Mouse (Mus musculus) lung, postnatal 0 days (tissue): ENCODE results near the gene Cadm2.

Experiments used
- CTCF ChIP-seq: IDR thresholded peaks from 2 replicates; pipeline ENCODE4 v1.5.1; 2016; ENCODE audit warnings: antibody characterized with exemption, mild to moderate bottlenecking
- EP300 ChIP-seq: IDR thresholded peaks from 2 replicates; pipeline ENCODE4 v1.6.1; 2016; ENCODE audit warnings: antibody characterized with exemption, mild to moderate bottlenecking, control low read depth

DNA sequence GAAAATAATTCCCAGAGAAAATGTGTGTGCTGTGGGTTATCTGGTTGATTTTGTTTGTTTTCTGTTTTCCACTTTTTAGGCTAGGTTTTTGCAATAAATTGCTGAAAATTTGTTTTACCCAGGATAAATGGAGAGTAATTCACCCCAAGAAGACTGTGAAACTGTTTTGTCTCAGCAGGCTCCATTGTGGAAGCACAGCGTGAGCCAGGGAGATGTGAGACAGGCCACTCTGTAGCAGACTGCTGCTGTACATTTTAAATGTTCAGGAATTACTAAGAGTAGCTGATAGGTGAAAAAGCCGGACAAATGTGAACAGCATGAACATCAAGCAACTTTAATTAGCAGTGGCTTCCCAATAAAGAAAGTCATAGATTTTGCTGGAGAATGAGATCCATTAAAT lies 541.4 kb downstream of the Cadm2 start:
- TF ChIP-seq CTCF (no peak), EP300 (no peak)
